In genomic region chr3:61364978-61365778, GRCm38 (mm10) we compare ENCODE assay signal across 8 mouse cellular contexts. TPM values are rescaled to one million over a fixed set of nuclear protein-coding genes. Genes with fewer than 3 reads are reported as not detected.
DNase-seq lines count a peak whose midpoint lies in the region; ATAC-seq lines count a peak whose summit lies in the region.

No protein-coding gene starts in this region.

- ATAC-seq in megakaryocyte-erythroid progenitor cell, adult 5-6 weeks (replicated peaks; ENCODE audit: low FRiP score, low TSS enrichment, poor library complexity, severe bottlenecking) = peak; percentile 25; the same call in 1 of the 2 replicates

- DNase-seq in ZHBTc4 (ENCODE audit: low read depth, low spot score) = peak; percentile 57
- DNase-seq in cerebellum, postnatal 4 days (ENCODE audit: low spot score in 2 of 2) = peak; percentile 22 to 53
- DNase-seq in gastrocnemius, adult 8-10 months (ENCODE audit: low spot score in 2 of 2) = peak; percentile 3 to 20
- DNase-seq in induced T-regulatory cell, adult 2 months (ENCODE audit: low read depth) = peak; percentile 64
- peak; percentile 53 to 65 for DNase-seq in left cerebral cortex, postnatal 25 days (ENCODE audit: low spot score in 2 of 2)
- DNase-seq in right cerebral cortex, postnatal 14 days = peak; percentile 33
- DNase-seq in yolk sac, embryonic 10.5 days (ENCODE audit: low spot score) = peak; percentile 35

- intact Hi-C loops in left cerebral cortex, postnatal 25 days (cut with DNase I) = loop anchor here (2.0 to 5.0 kb wide), 5 partner anchors 98 to 827 kb away; no protein-coding TSS in a partner anchor

RNA-seq across cellular contexts. Expression of gene B430305J03Rik, which starts 0.6 kb away (rescaled TPM):
- total RNA-seq in gastrocnemius, adult 8-10 months (2022) = under 1 TPM in 1 of 4 experiments, not detected in 3; 0.15 TPM
- total RNA-seq in left cerebral cortex, postnatal 25 days (2021) = 1 to 10 TPM; 2.4 to 2.7 TPM
- total RNA-seq in megakaryocyte-erythroid progenitor cell, adult 5-6 weeks (2014; fragmentation: Nextera tagmentation) = 0.17 and 0.28 TPM in 2 replicates
- total RNA-seq in megakaryocyte-erythroid progenitor cell, adult 5-6 weeks (2017) = 0.05 and 0.19 TPM in 2 replicates

RNA-seq across cellular contexts. Expression of gene Rap2b, which starts 3.7 kb away (rescaled TPM):
- 1 to 10 TPM in 2 of 4 experiments, under 1 TPM in 2; 0.80 to 1.2 (median 0.96) TPM for total RNA-seq in gastrocnemius, adult 8-10 months (2022)
- total RNA-seq in left cerebral cortex, postnatal 25 days (2021) = 10 to 100 TPM; 41.7 to 46.3 TPM
- 5.1 and 6.0 TPM in 2 replicates for total RNA-seq in megakaryocyte-erythroid progenitor cell, adult 5-6 weeks (2014; fragmentation: Nextera tagmentation)
- 9.6 and 11.4 TPM in 2 replicates for total RNA-seq in megakaryocyte-erythroid progenitor cell, adult 5-6 weeks (2017)

Comparison
In these comparisons a context has a peak if more than half of its experiments do, and no peak if none do; other contexts are left out.
1. Peak in every context shown above with its lines: DNase-seq and ATAC-seq.
2. DNase-seq: peak in every context shown above with its lines; median percentile 64 in induced T-regulatory cell, adult 2 months; 59 in left cerebral cortex, postnatal 25 days; 57 in ZHBTc4; 38 in cerebellum, postnatal 4 days; 35 in yolk sac, embryonic 10.5 days; 33 in right cerebral cortex, postnatal 14 days; 12 in gastrocnemius, adult 8-10 months.